Mouse (Mus musculus) embryonic fibroblast, embryonic 13.5 days (primary cell): ENCODE measurements around the gene Hspa13.

Experiments
- CTCF ChIP-seq: IDR thresholded peaks from 2 replicates; pipeline ENCODE4 v1.5.1; 2011; ENCODE audit warnings: mild to moderate bottlenecking, control low read depth, low read length, moderate library complexity, borderline replicate concordance; ENCODE audit not compliant: insufficient read depth
- POLR2A ChIP-seq: IDR thresholded peaks from 2 replicates; pipeline ENCODE4 v1.6.1; 2011; ENCODE audit warnings: low read depth, mild to moderate bottlenecking, control low read depth, low read length, moderate library complexity

GRCm38 (mm10) chr16:75767250-75768002 lies 522 bp upstream of the Hspa13 start:
- TF ChIP-seq CTCF (no peak), POLR2A (no peak)
